Mouse (Mus musculus) midbrain, embryonic 10.5 days (tissue): ENCODE measurements around the gene Zfp36l1. TPM values are rescaled to one million over a fixed set of nuclear protein-coding genes. Genes with fewer than 3 reads are reported as not detected.

Experiments
- polyA plus RNA-seq: library from polyadenylated mRNA; unstranded; fragments of >200 nt; fragmentation: Nextera tagmentation; extraction: Ambion mirVana; gene quantifications from 2 replicates; pipeline ENCODE4 v1.2.1, GENCODE M21; 2016

Gene Zfp36l1
- polyA plus RNA-seq, 1 experiment from 2014 or later: 127 TPM

Other genes starting within 250 kb of the Zfp36l1 start
- gene Actn1, start 147.4 kb upstream of the Zfp36l1 start, polyA plus RNA-seq: 23.1 and 24.9 TPM in 2 replicates